Mouse (Mus musculus) CD4-positive naive resting alpha-beta T cell, adult 57 days (primary cell): Measurements from ENCODE around the gene Nubp2. TPM values are rescaled to one million over a fixed set of nuclear protein-coding genes. Genes with fewer than 3 reads are reported as not detected.

Experiments
- total RNA-seq: library from RNA; stranded (reverse); gene quantifications from one replicate; pipeline ENCODE4 v1.2.4, GENCODE M21; 2023

Gene Nubp2
- total RNA-seq: 52.8 TPM

DNA sequence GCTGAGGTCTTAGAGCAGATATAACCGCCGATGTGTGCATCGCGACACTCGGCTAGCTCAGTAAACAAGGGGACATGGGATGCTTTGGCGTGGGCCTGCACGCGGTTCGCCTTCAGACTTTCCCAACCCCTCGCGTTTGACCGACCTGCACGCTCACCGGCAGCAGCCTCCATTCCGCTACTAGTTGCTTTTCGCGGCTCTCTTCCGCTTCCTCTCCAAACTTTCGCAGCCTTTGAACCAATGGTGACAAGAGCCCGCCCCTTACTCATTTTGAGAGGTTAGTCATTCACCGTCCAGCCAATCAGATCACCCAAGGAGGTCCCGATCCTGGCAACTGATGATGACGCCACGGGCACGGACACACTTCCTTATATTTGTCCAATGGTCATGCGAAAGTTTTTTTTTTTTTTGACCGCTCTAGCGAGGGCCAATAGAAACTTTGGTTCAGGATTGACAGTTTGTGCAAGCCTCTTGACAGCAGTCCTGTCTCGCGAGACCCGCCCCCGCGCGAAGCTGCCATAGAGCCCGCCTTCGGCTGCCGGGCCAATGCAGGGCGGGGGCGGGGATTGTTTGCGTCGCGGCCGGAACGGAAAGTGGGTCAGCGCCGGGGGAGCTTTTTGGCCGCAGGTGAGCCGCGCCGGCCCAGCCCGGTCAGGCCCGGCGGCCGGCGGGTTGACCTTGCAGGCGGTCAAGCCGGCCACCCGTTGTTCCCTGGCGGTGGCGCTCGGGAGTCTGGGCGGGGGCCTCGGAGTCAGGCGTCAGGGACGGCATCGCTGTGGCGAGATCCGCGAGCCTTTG is at the start of gene Nubp2, which contains the start of gene Spsb3:
Nubp2 (minus strand) TSS at position 216 of the 798 bp plus-strand sequence.
Spsb3 (plus strand) TSS at position 510 of the 798 bp plus-strand sequence.

DNA sequence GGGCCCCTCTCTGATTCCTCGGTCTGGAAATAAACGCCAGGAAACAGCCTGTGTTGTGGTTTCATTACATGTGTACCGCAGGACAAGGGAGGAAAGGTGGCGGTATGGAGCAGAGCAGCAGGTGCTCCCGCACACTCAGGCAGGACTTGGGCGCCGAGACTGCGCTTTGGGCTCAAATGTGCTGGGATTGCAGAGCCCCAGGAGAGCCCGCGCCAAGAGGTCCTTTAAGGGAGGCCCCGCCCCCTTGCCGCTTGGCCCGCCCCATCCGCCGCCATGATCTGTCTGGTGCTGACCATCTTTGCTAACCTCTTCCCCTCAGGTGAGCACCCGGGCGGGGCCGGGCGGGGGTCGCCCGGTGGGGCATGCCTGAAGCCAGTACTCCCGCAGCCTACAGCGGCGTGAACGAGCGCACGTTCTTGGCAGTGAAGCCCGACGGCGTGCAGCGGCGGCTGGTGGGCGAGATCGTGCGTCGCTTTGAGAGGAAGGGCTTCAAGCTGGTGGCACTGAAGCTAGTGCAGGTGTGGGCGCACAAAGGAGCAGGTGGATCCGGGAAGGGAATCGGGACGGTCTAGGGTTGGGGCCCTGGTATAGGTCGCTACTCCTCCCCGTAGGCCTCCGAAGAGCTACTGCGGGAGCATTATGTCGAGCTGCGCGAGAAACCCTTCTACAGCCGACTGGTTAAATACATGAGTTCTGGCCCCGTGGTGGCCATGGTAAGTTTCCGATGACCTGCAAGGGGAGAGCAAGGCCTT is 10.3 kb upstream of the Nubp2 start, which contains the start of gene Nme3:
Nme3 (plus strand) TSS at position 260 of the 752 bp plus-strand sequence.

DNA sequence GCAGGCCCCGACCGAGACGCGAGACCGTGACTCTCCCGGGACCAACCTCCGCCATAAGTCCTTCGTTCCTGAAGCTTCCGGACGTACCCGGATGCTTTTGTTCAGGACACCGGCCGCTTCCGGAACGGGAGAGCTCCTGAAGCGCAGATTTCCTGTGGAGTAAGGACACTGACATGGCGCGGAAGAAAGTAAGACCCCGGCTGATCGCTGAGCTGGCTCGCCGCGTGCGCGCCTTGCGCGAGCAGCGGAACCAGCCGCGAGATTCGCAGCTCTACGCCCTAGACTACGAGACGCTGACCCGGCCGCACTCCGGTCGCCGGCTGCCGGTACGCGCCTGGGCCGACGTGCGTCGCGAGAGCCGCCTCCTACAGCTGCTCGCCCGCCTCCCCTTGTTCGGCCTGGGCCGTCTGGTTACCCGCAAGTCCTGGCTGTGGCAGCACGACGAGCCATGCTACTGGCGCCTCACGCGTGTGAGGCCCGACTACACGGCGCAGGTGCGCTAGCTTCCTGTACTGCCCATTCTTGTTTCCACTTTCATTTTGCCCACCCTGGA is 8.9 kb upstream of the Nubp2 start, which contains the start of the genes Eme2 and Mrps34:
Eme2 (minus strand) TSS at position 93 of the 553 bp plus-strand sequence.
Mrps34 (plus strand) TSS at position 122 of the 553 bp plus-strand sequence.

DNA sequence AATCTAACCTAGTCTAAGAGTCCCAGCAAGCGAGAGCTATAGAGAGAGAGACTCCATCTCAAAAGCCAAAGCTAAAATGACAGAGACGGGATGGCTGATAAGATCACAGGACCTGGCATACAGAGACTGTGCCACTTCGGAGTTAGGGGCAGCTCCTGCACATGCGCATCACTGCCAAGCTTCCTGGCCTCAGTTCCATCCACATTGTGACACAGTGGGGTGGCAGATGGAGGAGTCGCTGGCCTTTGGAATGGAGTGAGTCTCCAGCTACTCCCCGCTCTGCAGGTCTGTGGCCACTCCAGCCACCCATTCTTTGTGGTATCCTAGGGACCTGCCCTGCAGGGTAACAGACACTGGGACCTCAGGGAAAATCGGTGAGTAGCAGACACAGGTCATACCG is 20.4 kb downstream of the Nubp2 start, which contains the start of gene Igfals:
Igfals (plus strand) TSS at position 222 of the 400 bp plus-strand sequence.

DNA sequence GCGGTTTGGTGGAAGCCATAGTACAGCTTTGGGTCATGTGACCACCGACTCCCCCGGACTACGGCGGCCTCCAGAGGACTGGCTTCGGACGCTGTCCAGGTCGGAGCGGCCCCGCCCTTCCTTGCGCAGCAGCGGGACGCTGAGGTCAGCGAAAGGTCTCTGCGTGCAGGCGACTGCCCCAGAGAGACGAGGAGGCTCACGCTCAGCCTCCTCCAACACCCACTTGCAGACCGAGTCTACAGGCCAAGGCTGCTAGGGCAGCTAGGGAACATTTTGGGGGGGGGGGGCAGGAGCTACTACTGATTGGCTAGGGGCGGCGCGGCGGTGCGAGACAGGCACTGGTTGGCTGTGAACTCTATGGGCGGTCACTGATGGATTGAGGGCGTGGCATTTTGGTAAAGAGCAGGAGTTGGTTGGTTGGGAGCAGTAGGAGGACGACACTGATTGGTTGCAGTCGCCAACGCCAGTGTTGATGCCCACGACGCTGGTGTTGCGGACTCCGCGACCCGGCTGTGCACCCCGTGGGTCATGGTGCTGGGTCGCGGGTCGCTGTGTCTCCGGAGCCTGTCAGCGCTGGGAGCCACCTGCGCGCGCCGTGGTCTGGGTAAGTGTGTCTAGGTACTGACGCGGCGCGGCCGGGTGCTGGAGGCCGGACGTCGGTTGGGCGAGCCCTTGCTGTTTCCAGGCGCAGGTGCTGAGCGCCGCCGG is 35.9 kb downstream of the Nubp2 start, which contains the start of gene Fahd1:
Fahd1 (minus strand) TSS at position 300 of the 708 bp plus-strand sequence.

DNA sequence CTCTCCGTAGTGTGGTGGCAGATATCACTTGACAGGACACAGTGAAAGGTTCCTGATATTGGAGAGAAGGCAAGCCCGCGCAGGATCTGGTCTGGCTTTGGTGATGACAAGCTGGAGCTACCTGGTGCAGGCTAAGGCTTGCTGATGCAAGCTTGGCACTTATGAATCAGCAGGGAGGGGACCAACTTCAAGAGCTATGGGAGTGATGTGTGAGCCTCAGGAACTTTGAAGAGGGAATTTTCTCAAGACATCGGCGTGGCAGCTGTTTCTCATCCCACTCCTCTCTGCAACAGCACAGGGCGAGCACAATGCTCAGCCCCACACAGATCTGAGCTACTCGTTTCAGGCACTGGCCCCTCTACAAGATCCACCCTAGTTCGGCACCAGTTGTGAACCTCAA is 46.3 kb downstream of the Nubp2 start, which contains the start of gene Hagh:
Hagh (plus strand) TSS at position 302 of the 400 bp plus-strand sequence.

Other genes with a start within 250 kb of the Nubp2 start
- gene Slc9a3r2, start 236.0 kb downstream of the Nubp2 start, total RNA-seq: 0.74 TPM
- gene Npw, start 227.9 kb downstream of the Nubp2 start, total RNA-seq: not detected
- gene Zfp598, start 216.7 kb downstream of the Nubp2 start, total RNA-seq: 65.9 TPM
- gene Syngr3, start 196.4 kb downstream of the Nubp2 start, total RNA-seq: not detected
- 19.5 TPM for gene Gfer, start 190.2 kb downstream of the Nubp2 start, total RNA-seq
- gene Noxo1, start 190.1 kb downstream of the Nubp2 start, total RNA-seq: 3.9 TPM
- 24.9 TPM for gene Tbl3, start 178.7 kb downstream of the Nubp2 start, total RNA-seq
- gene Rnf151, start 168.3 kb downstream of the Nubp2 start, total RNA-seq: not detected
- gene Rps2, start 168.2 kb downstream of the Nubp2 start, total RNA-seq: 1,499 TPM
- 70.6 TPM for gene Ndufb10, start 161.9 kb downstream of the Nubp2 start, total RNA-seq
- gene Rpl3l, start 158.5 kb downstream of the Nubp2 start, total RNA-seq: not detected
- 37.8 TPM for gene Msrb1, start 149.7 kb downstream of the Nubp2 start, total RNA-seq
- not detected for gene Hs3st6, start 133.4 kb downstream of the Nubp2 start, total RNA-seq
- not detected for gene Meiob, start 82.1 kb downstream of the Nubp2 start, total RNA-seq
- gene Hagh, start 46.2 kb downstream of the Nubp2 start, total RNA-seq: 33.2 TPM
- 2.7 TPM for gene Fahd1, start 36.0 kb downstream of the Nubp2 start, total RNA-seq
- gene Igfals, start 20.4 kb downstream of the Nubp2 start, total RNA-seq: not detected
- 31.2 TPM for gene Spsb3, start 294 bp upstream of the Nubp2 start, total RNA-seq
- gene Eme2, start 8.7 kb upstream of the Nubp2 start, total RNA-seq: 59.7 TPM
- 45.5 TPM for gene Mrps34, start 8.8 kb upstream of the Nubp2 start, total RNA-seq
- 26.5 TPM for gene Nme3, start 10.2 kb upstream of the Nubp2 start, total RNA-seq
- 237 TPM for gene Mapk8ip3, start 50.6 kb upstream of the Nubp2 start, total RNA-seq
- 21.3 TPM for gene Jpt2, start 74.3 kb upstream of the Nubp2 start, total RNA-seq
- gene Cramp1l, start 129.4 kb upstream of the Nubp2 start, total RNA-seq: 39.6 TPM
- gene Ift140, start 129.7 kb upstream of the Nubp2 start, total RNA-seq: 28.6 TPM
- gene Tmem204, start 197.2 kb upstream of the Nubp2 start, total RNA-seq: 0.33 TPM
- gene Telo2, start 229.6 kb upstream of the Nubp2 start, total RNA-seq: 32.6 TPM
- gene Ptx4, start 234.4 kb upstream of the Nubp2 start, total RNA-seq: not detected
- 30.3 TPM for gene Clcn7, start 247.0 kb upstream of the Nubp2 start, total RNA-seq